Mouse (Mus musculus) kidney, adult 9 months (tissue): ENCODE results near the gene Ubxn10.
A peak's percentile ranks its signal among the peaks of the same experiment; 100 is the strongest.

ENCODE experiments used
- DNase-seq: peaks from one replicate; pipeline ENCODE4 v3.0.0; 2022

The Ubxn10 gene

DNA sequence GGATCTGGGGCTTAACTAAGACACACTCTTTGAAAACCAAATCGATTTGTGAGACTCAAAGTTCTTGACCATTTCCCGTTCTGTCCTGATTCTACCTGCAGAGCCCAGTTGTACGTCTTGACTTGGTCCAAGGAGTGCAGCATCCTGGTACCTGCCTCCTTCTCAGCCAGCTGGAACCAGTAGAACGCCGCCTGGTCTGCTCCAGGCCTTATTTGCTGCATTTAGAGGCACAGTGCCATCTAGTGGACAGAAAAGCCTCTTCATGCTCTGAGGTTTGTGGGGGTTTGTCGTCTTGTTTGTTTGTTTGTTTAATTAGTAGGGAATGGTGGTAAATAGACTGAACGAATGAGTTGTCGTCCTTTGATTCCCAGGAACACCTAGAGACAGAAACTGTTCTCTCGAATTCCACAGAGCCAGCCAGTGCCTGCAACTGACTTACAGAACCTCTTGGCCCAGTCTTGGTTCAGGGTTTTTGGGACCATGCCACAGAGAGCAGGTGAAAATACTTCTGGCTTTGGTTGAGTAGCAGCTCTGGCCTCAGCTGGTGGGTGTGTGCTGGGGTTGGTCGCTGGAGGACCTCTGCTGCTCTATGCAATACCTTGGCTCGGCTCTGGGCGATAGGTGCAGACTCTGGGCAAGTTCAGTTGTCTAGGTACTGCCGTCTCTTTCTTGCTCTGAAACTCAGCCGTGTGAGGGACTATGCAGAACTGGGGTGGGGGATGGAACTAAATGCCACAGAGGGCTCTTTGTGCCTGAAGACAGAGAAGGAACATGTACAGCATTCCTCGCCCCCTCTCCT lies 36.6 kb downstream of the Ubxn10 start:
- peak; percentile 79 for DNase-seq

- DNase-seq = peak; percentile 66
Observed at GRCm38 (mm10) chr4:138698296-138698695, 38.7 kb downstream of the Ubxn10 start.

- DNase-seq = no peak
Observed at GRCm38 (mm10) chr4:138697166-138697860, 39.7 kb downstream of the Ubxn10 start.

DNA sequence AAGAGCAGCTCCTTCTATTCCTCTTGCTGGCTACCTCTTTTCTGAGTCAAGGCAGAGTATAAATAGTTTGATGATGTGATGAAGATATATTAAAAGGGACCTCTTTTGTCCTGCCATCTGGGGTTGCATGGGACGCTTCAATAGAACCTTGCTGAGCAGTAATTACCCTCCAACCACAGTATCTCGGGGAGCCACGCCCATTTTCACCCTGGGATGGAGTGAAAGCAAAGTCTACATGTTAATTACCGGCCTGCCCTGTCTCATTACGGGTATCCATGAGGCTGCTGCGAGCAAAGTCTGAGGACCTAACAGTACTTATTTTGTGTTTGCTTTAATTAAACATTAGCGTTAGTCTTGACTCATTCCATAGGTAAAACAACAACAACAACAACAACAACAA lies 40.2 kb downstream of the Ubxn10 start:
- DNase-seq = peak; percentile 54

- DNase-seq = no peak
Observed at GRCm38 (mm10) chr4:138693043-138693692, 43.8 kb downstream of the Ubxn10 start.

DNA sequence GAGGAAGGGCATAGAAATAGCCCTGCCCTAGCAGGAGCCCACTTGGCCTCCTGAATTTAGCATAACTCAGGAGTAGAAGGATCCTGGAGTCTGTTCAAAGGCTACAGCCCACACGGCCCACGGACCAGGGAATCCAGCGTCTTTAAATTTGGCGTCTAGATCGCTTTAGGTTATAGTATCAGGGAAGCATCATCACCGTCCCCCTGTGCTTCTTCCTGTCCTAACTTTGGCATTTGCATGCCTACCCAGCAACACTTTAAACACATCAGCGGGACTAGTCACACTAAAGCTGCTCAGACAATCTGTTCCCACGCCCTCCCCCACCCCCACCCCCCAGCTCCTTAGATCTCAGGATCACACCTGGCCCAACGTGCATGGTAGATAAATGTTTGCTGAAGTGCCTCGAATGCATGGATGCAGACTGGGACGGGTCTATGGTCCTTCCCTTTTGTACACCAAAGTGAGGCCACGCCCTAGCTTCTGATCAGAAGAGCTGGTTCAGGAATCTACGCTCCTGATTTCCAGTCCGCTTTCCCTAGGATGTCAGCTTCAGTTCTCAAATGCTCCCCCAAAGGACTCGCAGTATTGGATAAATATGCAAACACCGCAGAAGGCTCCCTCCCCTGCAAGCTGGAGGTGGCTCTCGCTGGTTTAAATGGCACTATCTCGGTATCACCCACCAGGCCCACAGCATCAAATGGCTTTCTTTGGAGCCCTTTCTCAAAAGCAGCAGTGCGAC lies 45.4 kb downstream of the Ubxn10 start:
- no peak for DNase-seq

- DNase-seq = no peak
Observed at GRCm38 (mm10) chr4:138690561-138690960, 46.4 kb downstream of the Ubxn10 start.

DNA sequence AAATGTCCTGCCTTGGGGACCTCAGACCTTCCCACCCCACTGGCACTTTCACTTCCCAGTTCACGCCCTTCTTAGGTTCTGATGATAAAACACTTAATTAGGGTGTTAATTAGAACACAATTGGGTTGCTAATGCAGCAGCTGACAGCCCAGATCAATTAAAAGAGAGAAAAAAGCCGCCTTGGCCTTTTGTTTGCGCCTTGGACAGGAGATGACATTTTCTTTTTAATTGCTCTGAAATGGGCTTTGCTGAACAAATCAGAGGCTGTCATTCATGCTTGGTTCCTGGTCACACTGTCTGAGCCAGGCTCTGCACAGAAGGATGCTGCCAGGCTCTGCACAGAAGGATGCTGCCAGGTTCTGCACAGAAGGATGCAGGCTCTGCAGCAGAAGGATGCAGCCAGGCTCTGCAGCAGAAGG lies 47.9 kb downstream of the Ubxn10 start:
- no peak for DNase-seq

DNA sequence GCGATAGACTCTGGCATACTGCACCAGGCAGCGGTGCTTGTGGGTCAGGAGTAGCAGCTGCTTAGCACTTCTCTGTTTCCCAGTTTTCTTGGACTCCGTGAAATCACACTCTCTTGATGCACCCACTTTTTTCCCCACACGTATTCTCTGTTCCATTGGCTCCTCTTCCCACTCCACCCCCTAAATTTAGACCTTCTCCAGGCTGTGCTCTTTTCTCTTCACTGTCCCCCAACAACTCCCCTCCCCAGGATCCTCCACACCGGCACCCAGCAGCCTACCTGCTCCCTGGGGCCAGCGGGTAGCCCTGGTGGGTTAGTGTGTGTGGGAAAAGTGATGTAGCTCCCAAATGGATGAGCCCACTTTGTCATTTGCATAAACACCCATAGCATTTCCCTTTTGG lies 51.2 kb downstream of the Ubxn10 start:
- no peak for DNase-seq

GRCm38 (mm10) chr4:138682760-138683159 lies 54.2 kb downstream of the Ubxn10 start:
- DNase-seq = no peak

DNA sequence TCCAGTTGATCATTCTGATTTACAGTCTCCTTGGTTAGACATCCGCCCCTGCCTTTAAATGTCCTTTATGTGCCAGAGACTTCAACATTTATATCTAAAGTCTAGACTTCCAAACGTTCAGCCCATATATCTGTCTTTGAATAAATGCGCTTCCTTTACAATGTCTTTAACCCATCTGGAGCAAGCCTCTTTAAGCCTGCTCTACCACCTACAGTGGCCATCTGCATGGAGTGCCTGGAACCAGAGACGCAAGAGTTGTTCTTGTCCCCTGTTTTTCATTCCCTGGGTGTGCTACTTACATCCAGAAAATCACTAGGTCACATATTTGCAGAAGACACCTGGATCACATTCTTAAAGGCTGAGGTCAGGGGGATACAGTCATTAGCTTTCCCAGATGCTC lies 56.8 kb downstream of the Ubxn10 start:
- no peak for DNase-seq

DNA sequence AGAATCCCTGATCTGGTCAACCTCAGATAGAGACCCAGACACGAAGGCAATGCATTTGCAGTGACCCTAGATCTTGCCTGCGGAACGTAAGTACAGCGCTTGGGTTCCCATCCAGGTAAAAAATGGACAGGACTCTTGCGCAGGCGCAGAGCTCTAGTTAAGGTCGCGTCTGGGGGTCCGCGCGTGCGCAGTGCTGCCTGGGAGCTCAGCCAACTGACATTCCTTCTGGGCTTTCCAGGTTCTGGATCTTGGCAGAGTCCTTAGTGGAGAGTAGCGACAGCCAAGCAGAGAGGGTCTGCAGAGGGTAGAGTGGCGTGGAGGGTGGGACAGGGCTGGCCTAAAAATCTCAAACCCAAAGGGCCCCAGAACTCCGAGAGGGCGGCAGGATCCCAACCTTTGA lies 59.4 kb downstream of the Ubxn10 start:
- DNase-seq = no peak

DNA sequence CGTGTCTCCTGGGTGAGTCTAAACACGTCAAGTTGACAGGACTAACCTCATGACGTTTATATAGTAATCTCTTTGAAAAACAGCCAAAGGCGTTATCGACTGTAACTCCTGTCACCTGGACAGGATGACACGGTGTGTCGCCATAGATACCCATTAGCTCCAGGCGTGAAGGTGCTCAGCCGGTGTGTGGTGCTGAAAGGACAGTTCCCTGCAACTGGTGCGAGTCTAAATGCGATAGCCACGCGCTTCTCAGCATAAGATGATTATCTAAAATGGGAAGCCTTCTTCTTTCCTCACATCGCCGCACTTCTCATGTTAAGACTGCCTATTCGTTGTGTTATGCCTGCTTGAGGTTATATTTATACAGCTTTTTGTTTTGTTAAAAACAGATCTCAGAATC lies 60.5 kb downstream of the Ubxn10 start:
- peak; percentile 29 for DNase-seq

- no peak for DNase-seq
Observed at GRCm38 (mm10) chr4:138672160-138672559, 64.8 kb downstream of the Ubxn10 start.

DNA sequence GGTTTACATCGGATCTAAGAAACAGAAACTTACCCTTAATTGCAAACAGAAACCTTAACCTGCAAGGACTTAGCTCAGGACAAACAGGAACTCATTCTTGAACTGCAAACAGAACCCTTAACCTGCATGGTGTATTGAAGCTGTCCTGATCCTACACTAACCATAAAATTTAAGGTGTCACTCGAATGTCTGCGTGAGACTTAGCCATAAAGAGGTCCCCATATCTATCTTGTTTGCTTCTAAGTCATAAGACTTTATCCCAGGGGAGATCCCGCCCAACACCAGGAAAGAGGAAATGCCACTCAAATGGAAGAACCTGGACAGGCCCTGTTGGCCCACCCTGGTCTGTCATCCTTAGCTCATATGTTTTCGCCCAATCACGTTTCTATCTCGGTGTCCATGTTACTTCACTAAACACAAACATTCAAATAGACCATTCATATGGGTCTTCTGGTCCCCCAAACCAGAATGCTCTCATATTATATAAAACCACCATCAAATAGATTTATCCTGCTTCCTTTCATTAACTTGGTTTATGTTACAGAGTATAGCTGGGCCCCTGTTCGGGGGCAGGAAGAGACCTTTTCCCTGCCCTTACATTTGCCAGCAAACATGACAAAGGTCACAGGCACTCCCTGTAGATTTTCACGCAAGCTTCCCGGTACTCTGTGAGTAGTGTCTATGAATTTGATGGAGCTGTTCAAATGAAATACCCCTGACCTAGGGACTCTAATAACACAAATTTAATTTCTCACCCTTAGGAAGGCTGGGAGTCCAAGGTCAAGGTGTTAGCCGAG lies 66.7 kb downstream of the Ubxn10 start:
- DNase-seq = no peak

DNA sequence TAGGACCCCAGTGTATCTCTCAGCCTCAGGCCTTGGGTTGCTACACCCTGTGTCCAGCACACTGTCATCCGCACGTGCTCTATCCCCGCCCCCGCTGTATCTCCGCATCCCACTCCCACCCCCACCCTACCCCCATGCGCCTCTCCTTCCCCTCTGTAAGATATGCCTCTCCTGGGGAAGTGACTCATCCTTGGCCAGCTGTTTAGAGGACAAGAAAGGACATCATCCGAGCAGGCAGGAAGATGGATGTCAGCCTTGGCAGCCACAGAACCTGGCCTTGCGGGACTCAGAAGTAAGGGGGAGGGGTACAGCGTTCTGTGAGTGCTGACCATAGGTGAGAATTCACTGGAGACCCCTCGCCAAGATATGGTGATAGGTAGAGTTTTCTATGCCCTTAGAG lies 70.4 kb downstream of the Ubxn10 start:
- DNase-seq = no peak

DNA sequence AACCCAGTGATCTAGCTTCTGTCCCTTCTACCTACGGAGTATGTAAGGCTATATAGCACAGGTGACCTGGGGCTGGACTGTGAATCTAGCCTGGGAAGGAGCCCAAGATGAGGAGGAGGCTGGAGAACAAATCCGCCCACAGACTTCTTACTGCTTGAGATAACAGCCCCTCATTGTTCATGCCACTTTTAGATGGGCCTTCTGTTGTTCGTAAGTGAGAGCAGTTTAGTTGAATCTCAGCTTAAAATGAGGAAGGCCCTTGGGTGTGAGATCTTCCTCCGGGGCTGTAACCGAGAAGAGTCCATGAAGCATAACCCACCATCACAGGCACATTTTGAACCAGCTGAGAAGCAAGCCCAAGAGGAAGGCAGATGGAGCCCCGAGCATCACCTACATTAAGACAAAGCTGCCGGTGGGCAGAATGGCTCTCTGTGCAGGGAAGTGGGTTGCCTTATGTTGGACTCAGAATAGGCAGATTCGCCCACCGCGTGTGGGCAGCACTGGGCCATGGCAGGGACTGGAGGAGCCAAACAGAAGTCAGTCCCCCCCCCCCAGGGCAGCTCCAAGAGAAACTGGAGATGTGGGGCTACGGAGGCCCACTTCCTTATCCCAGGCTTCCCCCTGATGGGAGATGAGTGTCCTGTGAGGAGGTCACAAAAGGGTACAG lies 76.9 kb downstream of the Ubxn10 start:
- no peak for DNase-seq
